Mouse (Mus musculus) liver, embryonic 14.5 days (tissue): ENCODE data around the gene Tns4. TPM values are rescaled to one million over a fixed set of nuclear protein-coding genes. Genes with fewer than 3 reads are reported as not detected.

ENCODE experiments used
- ATAC-seq: fragments of 200-750 bp; cut with Nextera tagmentation; 2 replicates; pipeline ENCODE4 v1.8.0; 2017; ENCODE audit warnings: moderate number of reproducible peaks, mild to moderate bottlenecking, moderate library complexity; ENCODE audit not compliant: insufficient read depth
- DNase-seq, 3 experiments: peaks; one replicate each; pipeline ENCODE4 v3.0.0-alpha.2; 2012 to 2013; ENCODE audit warnings: low read depth in 3 of 3, low spot score in 3 of 3
- H3K27ac ChIP-seq: fragments of 300-500 bp; sonication (generic); 2 replicates; pipeline ENCODE4 v1.5.1; 2014; ENCODE audit warnings: moderate library complexity, mild to moderate bottlenecking, control low read depth, inconsistent platforms
- H3K27me3 ChIP-seq: fragments of 300-500 bp; sonication (generic); 2 replicates; pipeline ENCODE4 v1.6.1; 2014; ENCODE audit warnings: mild to moderate bottlenecking, low read length, moderate library complexity; ENCODE audit not compliant: control insufficient read depth, insufficient read depth
- H3K36me3 ChIP-seq: fragments of 300-500 bp; sonication (generic); replicated peaks from 2 replicates; pipeline ENCODE4 v1.6.1; 2014; ENCODE audit warnings: low read depth; ENCODE audit not compliant: control insufficient read depth, insufficient read depth
- H3K4me1 ChIP-seq, 2 experiments: fragments of 200-500 bp in 1 of 2; fragments of 300-500 bp in 1 of 2; sonication (generic) in 1 of 2; replicated peaks; 2 replicates each; pipeline ENCODE4 v1.6.1; 2012 to 2014; ENCODE audit warnings: antibody characterized with exemption in 1 of 2, inconsistent platforms in 1 of 2, low read length in 1 of 2; ENCODE audit not compliant: control insufficient read depth in 2 of 2, insufficient read depth in 2 of 2
- H3K4me2 ChIP-seq: fragments of 300-500 bp; sonication (generic); 2 replicates; pipeline ENCODE4 v1.6.1; 2014; ENCODE audit warnings: low read depth, mild to moderate bottlenecking, control low read depth, moderate library complexity
- H3K4me3 ChIP-seq, 2 experiments: fragments of 200-500 bp in 1 of 2; fragments of 300-500 bp in 1 of 2; sonication (generic) in 1 of 2; 2 replicates each; pipeline ENCODE4 v1.5.1; 2012 to 2014; ENCODE audit warnings: low read depth in 2 of 2, low read length in 2 of 2, mild to moderate bottlenecking in 2 of 2, control low read depth in 1 of 2, inconsistent platforms in 1 of 2, moderate library complexity in 1 of 2; ENCODE audit not compliant: insufficient read depth in 1 of 2
- H3K9ac ChIP-seq: fragments of 300-500 bp; sonication (generic); replicated peaks from 2 replicates; pipeline ENCODE4 v1.6.1; 2014; ENCODE audit warnings: mild to moderate bottlenecking, control low read depth, moderate library complexity
- H3K9me3 ChIP-seq: fragments of 300-500 bp; sonication (generic); 2 replicates; pipeline ENCODE4 v1.6.1; 2016; ENCODE audit warnings: low read length, mixed read lengths; ENCODE audit not compliant: control insufficient read depth
- CTCF ChIP-seq: IDR thresholded peaks from 2 replicates; pipeline ENCODE4 v1.5.1; 2016; ENCODE audit warnings: antibody characterized with exemption, low read depth, control low read depth
- EP300 ChIP-seq: IDR thresholded peaks from 2 replicates; pipeline ENCODE4 v1.6.1; 2016; ENCODE audit warnings: antibody characterized with exemption, low read depth
- WGBS: fragments of 180-500 bp; shearing (Covaris S2); extraction: QIAGEN DNeasy Blood & Tissue Kit; methylation state at CpG from one replicate; pipeline ENCODE4 v1.1.7; 2014; ENCODE audit not compliant: insufficient replicate concordance; 5-methylcytosine and 5-hydroxymethylcytosine counted together
- polyA plus RNA-seq, 2 experiments: library from polyadenylated mRNA; depleted of rRNA in 1 of 2; stranded (reverse) in 1 of 2; unstranded in 1 of 2; fragments of >200 nt; fragmentation: Nextera tagmentation in 1 of 2; extraction: Ambion mirVana in 1 of 2; gene quantifications; 2 replicates each; pipeline versions ENCODE4 v1.2.1 to v1.2.3; 2012 to 2014

Gene Tns4
- polyA plus RNA-seq (2012; rRNA removed) (0.36 and 0.42 TPM in 2 replicates), polyA plus RNA-seq (2014; fragmentation: Nextera tagmentation; extraction: Ambion mirVana) (0.09 and 0.33 TPM in 2 replicates)

DNA sequence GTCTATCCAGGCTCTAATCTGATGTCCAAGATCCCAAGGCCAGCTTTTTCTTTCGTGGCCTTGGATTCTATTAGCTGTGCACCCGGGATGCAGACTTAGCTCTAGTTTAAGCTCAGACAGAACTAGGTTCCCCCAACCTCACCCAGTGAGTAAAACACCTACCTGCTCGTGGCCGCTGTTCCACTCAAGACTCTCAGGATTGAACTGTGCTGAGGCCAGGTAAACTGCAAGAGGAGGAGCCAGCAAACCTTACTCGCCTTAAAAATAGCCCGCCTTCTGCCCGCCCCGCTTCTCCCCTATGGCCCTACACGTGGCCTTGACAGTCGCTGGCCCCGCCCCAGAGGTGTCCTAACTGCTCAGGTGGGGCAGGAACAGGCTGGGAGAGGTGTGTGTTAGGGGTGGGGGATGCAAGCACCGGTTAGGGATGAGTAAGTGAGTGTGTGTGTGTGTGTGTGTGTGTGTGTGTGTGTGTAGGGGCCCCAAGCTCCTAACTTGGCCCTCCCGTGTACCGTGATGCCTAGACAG is at the start of gene Tns4:
TSS of gene Tns4 (minus strand) at position 230 of the 525 bp plus-strand sequence.
- DNase-seq (no peak), ATAC-seq (no peak)
- no peaks in the 10 kb centered on the region for H3K27me3 ChIP-seq
- H3K4me2 ChIP-seq = no peak within 1 kb of the TSS
- no peak within 1 kb of the TSS for H3K4me3 ChIP-seq
- no peak within 1 kb of the TSS for H3K27ac ChIP-seq
- 54% methylated on average over 14 of the region's 14 CpGs for WGBS
- no peaks in the 10 kb centered on the region for H3K4me1 ChIP-seq
- H3K9ac ChIP-seq = no peak within 1 kb of the TSS
- H3K36me3 ChIP-seq = no peaks in the 10 kb centered on the region
- no peak for TF ChIP-seq CTCF
- TF ChIP-seq EP300 = no peak
- no peaks in the 10 kb centered on the region for H3K9me3 ChIP-seq

DNA sequence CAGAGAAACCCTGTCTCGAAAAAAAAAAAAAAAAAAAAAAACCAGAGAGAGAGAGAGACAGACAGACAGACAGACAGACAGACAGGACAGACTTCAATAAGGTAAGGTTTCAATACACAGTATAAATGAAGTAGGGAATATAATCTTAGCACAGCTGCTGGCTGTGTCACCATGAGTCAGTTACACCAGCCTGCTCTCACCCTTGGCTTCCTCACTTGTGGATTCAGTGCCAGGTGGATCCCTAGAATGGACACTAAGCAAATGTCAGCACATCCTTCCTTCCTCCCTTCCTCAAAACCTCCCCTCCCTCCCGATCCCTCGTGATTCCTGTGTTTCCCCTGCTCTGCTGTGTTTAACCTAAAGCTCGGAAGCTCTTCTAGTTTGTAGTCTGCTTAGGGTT is 48.3 kb upstream of the Tns4 start:
- no peaks in the 10 kb centered on the region for H3K9me3 ChIP-seq
- no peaks in the 10 kb centered on the region for H3K27me3 ChIP-seq
- ATAC-seq (no peak), DNase-seq (no peak)
- H3K4me3 ChIP-seq = no peak overlapping the region
- WGBS = 43% methylated on average over 4 of the region's 4 CpGs
- H3K36me3 ChIP-seq = no peaks in the 10 kb centered on the region
- peaks cover 0 to 13% of the 10 kb centered on the region in 2 experiments; a peak in 3 of 4 replicates for H3K4me1 ChIP-seq
- H3K4me2 ChIP-seq = no peak overlapping the region
- no peak for TF ChIP-seq CTCF
- no peak overlapping the region for H3K9ac ChIP-seq
- H3K27ac ChIP-seq = no peak overlapping the region

DNA sequence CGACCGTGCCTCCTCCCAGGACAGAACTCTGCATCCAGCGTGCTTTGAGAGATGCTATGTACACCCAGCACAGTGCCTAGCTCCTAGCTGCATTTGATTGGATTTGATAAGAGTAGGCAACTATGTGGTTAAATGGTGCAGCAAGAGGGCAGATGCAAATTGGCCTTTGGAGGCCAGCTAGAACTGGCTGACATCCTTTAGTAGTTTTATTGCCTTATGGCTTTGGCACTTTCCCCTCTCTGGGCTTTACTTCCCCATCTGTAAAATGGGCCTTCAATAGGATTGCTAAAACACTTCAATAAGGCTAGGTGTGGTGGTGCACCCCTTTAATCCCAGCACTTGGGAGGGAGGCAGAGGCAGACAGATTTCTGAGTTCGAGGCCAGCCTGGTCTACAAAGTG is 47.9 kb upstream of the Tns4 start:
- 43% methylated on average over 4 of the region's 4 CpGs for WGBS
- peaks cover 0 to 11% of the 10 kb centered on the region in 2 experiments; a peak in 3 of 4 replicates for H3K4me1 ChIP-seq
- no peak overlapping the region for H3K4me3 ChIP-seq
- H3K27me3 ChIP-seq = no peaks in the 10 kb centered on the region
- H3K36me3 ChIP-seq = no peaks in the 10 kb centered on the region
- no peak overlapping the region for H3K27ac ChIP-seq
- H3K4me2 ChIP-seq = no peak overlapping the region
- no peak for ATAC-seq
- no peak for TF ChIP-seq EP300
- no peak overlapping the region for H3K9ac ChIP-seq
- DNase-seq = no peak
- no peaks in the 10 kb centered on the region for H3K9me3 ChIP-seq

DNA sequence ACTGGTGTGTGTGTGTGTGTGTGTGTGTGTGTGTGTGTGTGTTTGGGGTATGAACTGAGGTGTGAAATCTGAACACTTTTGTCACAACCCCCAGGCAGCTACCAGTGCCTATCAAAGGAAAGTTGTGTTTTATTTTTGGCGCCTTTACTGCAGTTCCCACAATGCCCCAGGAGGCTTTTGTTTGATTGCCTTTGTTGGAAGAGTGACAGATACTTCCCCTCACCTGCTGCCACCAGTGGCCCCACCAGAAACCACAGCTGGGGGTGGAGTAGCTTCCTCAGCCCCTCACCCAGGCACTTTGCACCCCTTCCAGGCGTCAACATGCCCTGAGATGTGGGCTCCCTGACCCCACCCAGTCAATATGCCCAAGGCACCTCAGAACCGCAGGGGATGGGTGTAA is 47.3 kb upstream of the Tns4 start:
- Histone ChIP-seq H3K36me3 (no peaks in the 10 kb centered on the region), H3K27ac (no peak overlapping the region), H3K9ac (no peak overlapping the region), H3K27me3 (no peaks in the 10 kb centered on the region), H3K4me1 (peaks cover 0 to 15% of the 10 kb centered on the region in 2 experiments; a peak in 3 of 4 replicates), H3K9me3 (no peaks in the 10 kb centered on the region), H3K4me2 (no peak overlapping the region), H3K4me3 (no peak overlapping the region)
- DNase-seq = no peak
- 21% methylated on average over 3 of the region's 3 CpGs for WGBS
- TF ChIP-seq EP300 (no peak), CTCF (no peak)
- no peak for ATAC-seq

DNA sequence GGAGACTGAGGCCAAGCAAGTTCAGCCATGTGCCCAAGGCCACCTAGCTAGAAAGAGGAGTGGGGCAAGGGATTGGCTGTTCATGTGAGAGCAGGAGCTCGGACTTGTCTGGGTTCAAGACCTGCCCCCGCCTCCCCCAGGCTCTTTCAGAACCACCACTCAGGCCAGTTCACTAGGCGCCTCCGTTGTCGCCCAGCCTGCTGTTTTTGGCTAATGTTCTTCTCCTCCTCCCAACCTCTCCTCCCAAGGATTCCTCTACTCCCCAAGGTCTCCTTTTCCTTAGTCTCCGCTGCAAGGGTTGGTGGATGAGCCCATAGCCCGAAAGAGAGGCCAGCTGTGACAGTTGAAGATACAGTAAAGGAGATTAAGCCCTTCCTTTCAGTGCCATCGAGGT is 45.9 kb upstream of the Tns4 start:
- WGBS = 59% methylated on average over 8 of the region's 8 CpGs
- Histone ChIP-seq H3K4me2 (no peak overlapping the region), H3K9ac (no peak overlapping the region), H3K36me3 (no peaks in the 10 kb centered on the region), H3K4me3 (no peak overlapping the region), H3K27ac (no peak overlapping the region), H3K9me3 (no peaks in the 10 kb centered on the region), H3K4me1 (peaks cover 0 to 15% of the 10 kb centered on the region in 2 experiments; a peak in 3 of 4 replicates), H3K27me3 (no peaks in the 10 kb centered on the region)
- TF ChIP-seq CTCF (no peak), EP300 (no peak)
- DNase-seq (no peak), ATAC-seq (no peak)
